Mouse (Mus musculus) lung, postnatal 0 days (tissue): ENCODE results near the gene Babam2.

Experiments used
- CTCF ChIP-seq: IDR thresholded peaks from 2 replicates; pipeline ENCODE4 v1.5.1; 2016; ENCODE audit warnings: antibody characterized with exemption, mild to moderate bottlenecking
- EP300 ChIP-seq: IDR thresholded peaks from 2 replicates; pipeline ENCODE4 v1.6.1; 2016; ENCODE audit warnings: antibody characterized with exemption, mild to moderate bottlenecking, control low read depth

DNA sequence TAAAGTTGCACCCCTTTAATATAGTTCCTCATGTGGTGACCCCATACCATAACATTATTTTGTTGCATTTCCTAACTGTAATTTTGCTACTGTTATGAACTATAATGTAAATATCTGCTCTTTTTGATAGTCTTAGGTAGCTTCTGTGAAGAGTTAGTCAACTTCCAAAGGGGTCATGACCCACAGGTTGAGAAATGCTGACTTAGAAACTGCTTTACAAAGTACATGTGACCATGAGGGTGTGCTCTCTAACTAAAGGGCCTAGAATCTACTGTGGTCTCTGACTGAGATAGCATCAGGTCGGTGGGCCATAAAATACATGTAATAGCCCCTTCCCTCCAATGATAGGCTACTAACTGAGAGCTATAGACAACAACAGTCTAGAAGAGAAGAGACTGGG is 19.5 kb upstream of the Babam2 start:
- TF ChIP-seq CTCF = no peak
- no peak for TF ChIP-seq EP300
